Mouse (Mus musculus): Measurements from ENCODE around the gene Pold3. TPM values are rescaled to one million over a fixed set of nuclear protein-coding genes. Genes with fewer than 3 reads are reported as not detected.

The Pold3 gene
- polyA plus RNA-seq (2015; fragmentation: Nextera tagmentation; extraction: Ambion mirVana) = 51.6 and 55.7 TPM in 2 replicates

DNA sequence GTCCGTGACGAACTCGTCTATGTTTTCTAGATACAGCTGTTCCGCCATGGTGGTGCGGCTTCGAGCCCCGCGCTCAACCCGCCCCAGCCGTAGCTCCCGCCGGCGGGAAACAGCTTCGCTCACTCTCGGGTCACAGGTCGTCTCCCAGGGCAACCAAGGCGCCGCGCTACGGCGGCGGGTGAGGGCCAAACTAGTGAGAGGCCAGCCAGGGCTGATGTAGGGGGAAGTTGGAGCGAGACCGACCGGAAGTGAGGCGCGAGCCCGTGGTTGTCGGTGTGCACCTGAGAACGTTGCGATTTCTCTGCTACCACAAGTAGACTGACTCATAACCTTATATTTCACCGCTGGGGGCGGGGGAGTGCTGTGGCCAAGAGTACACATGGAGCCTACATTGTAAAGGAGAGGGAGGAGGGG, at the start of gene Pold3:
Gene Pold3, minus strand, starts transcription at position 190 of the 414 bp plus-strand sequence.
- no peaks in the 10 kb centered on the region for H3K9me3 ChIP-seq (replicated peaks; ENCODE audit: control insufficient read depth, low read length, poor library complexity, severe bottlenecking)
- peak within 1 kb of the TSS; percentile 90 for H3K9ac ChIP-seq (ENCODE audit: low read depth, low read length)
- H3K27ac ChIP-seq (ENCODE audit: low read length) = peak within 1 kb of the TSS; percentile 84
- WGBS = 1% methylated on average over 33 of the region's 33 CpGs
- 0 out of 2 replicates have a peak, but pooled peaks cover 9% of the 10 kb centered on the region for H3K36me3 ChIP-seq (ENCODE audit: control insufficient read depth, insufficient read depth, low read length)
- no peaks in the 10 kb centered on the region for H3K27me3 ChIP-seq (ENCODE audit: control insufficient read depth, insufficient read depth, low read depth, low read length)
- peaks cover 11% of the 10 kb centered on the region for H3K4me1 ChIP-seq (ENCODE audit: control insufficient read depth, insufficient read depth, low read length)
- peak; percentile 97 for ATAC-seq
- H3K4me3 ChIP-seq (ENCODE audit: low read depth, low read length) = peak within 1 kb of the TSS; percentile 98
- H3K4me2 ChIP-seq (ENCODE audit: low read length) = peak within 1 kb of the TSS; percentile 92

DNA sequence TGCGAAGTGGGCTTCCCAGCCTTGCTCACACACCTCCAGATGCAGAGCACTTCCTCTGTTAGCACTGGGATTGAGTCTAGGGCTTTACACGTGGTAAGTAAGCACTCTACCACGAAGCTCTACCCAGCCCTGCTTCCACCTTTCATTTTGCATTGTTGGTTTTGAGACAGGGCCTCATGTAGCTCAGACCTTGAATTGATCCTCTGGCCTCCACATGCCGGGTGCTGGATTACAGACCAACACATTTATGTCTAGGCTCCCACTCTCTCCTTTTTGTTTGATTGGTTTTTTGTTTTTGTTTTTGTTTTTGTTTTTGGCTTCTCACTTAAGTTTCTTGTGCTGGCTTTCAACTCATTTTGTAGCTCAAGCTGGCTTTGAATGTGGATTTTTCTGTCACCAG, 49.4 kb upstream of the Pold3 start:
- Histone ChIP-seq H3K9ac (ENCODE audit: low read depth, low read length) (no peak overlapping the region), H3K27me3 (ENCODE audit: control insufficient read depth, insufficient read depth, low read depth, low read length) (no peaks in the 10 kb centered on the region), H3K27ac (ENCODE audit: low read length) (no peak overlapping the region), H3K9me3 (replicated peaks; ENCODE audit: control insufficient read depth, low read length, poor library complexity, severe bottlenecking) (no peaks in the 10 kb centered on the region), H3K4me3 (ENCODE audit: low read depth, low read length) (no peak overlapping the region), H3K4me2 (ENCODE audit: low read length) (no peak overlapping the region), H3K4me1 (ENCODE audit: control insufficient read depth, insufficient read depth, low read length) (no peaks in the 10 kb centered on the region), H3K36me3 (ENCODE audit: control insufficient read depth, insufficient read depth, low read length) (no peaks in the 10 kb centered on the region)
- ATAC-seq = no peak
- 59% methylated on average over 4 of the region's 4 CpGs for WGBS

DNA sequence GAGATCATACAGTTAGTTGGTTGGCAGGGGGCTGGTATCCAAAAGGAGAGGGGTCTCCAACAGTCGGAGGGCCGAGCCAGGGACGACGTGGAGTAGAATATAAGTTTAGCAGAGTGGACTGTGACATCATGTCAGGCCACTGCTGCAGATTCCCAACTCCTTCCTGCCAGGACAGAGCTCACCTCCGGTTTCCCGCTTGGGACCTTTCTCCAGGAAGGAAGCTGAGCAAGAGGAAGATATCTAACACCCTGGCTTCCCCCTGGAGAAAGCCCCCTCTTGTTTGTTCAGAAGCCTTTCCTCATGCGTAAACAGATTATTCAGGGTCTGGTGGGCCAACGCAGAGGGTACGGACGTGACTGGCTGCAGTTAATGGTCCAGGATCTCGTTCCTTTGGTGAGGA, 47.3 kb upstream of the Pold3 start:
- Histone ChIP-seq H3K4me3 (ENCODE audit: low read depth, low read length) (no peak overlapping the region), H3K4me2 (ENCODE audit: low read length) (no peak overlapping the region), H3K27me3 (ENCODE audit: control insufficient read depth, insufficient read depth, low read depth, low read length) (no peaks in the 10 kb centered on the region), H3K36me3 (ENCODE audit: control insufficient read depth, insufficient read depth, low read length) (no peaks in the 10 kb centered on the region), H3K4me1 (ENCODE audit: control insufficient read depth, insufficient read depth, low read length) (no peaks in the 10 kb centered on the region), H3K9ac (ENCODE audit: low read depth, low read length) (no peak overlapping the region), H3K9me3 (replicated peaks; ENCODE audit: control insufficient read depth, low read length, poor library complexity, severe bottlenecking) (no peaks in the 10 kb centered on the region), H3K27ac (ENCODE audit: low read length) (no peak overlapping the region)
- ATAC-seq = no peak
- WGBS = 83% methylated on average over 11 of the region's 11 CpGs

DNA sequence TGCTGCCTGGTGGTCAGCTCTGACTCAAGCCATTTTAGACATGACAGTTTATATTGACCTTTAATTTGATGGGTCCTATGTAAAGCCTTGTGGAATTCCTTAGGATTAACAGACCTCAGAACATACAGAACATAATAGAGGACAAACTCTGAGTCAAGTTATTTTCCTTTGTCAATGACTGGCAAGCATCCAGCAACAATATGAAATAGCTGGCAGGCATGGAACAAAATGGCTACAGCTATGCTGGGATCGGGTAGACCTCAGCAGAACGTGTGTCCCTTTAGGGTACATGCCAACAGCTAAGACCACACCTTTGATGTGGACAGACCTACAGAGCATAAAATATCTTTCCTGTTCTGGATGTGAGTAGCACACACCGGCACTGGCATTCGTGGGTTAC, 42.1 kb upstream of the Pold3 start:
- H3K4me1 ChIP-seq (ENCODE audit: control insufficient read depth, insufficient read depth, low read length) = peaks cover 3% of the 10 kb centered on the region
- ATAC-seq = no peak
- H3K4me3 ChIP-seq (ENCODE audit: low read depth, low read length) = no peak overlapping the region
- H3K9me3 ChIP-seq (replicated peaks; ENCODE audit: control insufficient read depth, low read length, poor library complexity, severe bottlenecking) = no peaks in the 10 kb centered on the region
- no peak overlapping the region for H3K9ac ChIP-seq (ENCODE audit: low read depth, low read length)
- WGBS = 80% methylated on average over 4 of the region's 4 CpGs
- H3K27ac ChIP-seq (ENCODE audit: low read length) = no peak overlapping the region
- H3K36me3 ChIP-seq (ENCODE audit: control insufficient read depth, insufficient read depth, low read length) = no peaks in the 10 kb centered on the region
- H3K27me3 ChIP-seq (ENCODE audit: control insufficient read depth, insufficient read depth, low read depth, low read length) = no peaks in the 10 kb centered on the region
- no peak overlapping the region for H3K4me2 ChIP-seq (ENCODE audit: low read length)

DNA sequence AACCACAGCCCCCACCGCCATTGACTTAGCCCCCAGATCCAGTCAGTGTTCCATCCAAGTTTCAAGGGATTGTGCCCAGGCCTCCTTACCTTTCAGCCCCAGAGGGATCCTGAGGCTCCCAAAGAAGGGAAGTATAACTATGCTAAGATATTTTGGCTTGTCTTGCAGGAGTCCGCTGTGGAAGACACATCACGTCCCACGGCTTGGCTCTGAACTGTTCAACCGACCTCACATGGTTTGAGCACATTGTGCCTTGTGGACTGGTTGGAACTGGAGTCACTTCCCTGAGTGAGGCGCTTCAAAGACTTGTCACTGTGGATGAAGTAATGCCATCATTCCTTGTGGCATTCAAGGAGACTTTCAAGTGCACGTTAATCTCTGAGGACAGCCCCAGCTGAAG, 38.6 kb upstream of the Pold3 start:
- 59% methylated on average over 7 of the region's 7 CpGs for WGBS
- H3K9ac ChIP-seq (ENCODE audit: low read depth, low read length) = peak overlapping the region; percentile 95
- peak overlapping the region; percentile 85 for H3K4me3 ChIP-seq (ENCODE audit: low read depth, low read length)
- H3K27me3 ChIP-seq (ENCODE audit: control insufficient read depth, insufficient read depth, low read depth, low read length) = no peaks in the 10 kb centered on the region
- no peaks in the 10 kb centered on the region for H3K36me3 ChIP-seq (ENCODE audit: control insufficient read depth, insufficient read depth, low read length)
- H3K4me2 ChIP-seq (ENCODE audit: low read length) = peak overlapping the region; percentile 74
- H3K27ac ChIP-seq (ENCODE audit: low read length) = peak overlapping the region; percentile 88; the same call in 1 of the 2 replicates
- peaks cover 3% of the 10 kb centered on the region for H3K4me1 ChIP-seq (ENCODE audit: control insufficient read depth, insufficient read depth, low read length)
- peak; percentile 11; the same call in 1 of the 2 replicates for ATAC-seq
- no peaks in the 10 kb centered on the region for H3K9me3 ChIP-seq (replicated peaks; ENCODE audit: control insufficient read depth, low read length, poor library complexity, severe bottlenecking)

DNA sequence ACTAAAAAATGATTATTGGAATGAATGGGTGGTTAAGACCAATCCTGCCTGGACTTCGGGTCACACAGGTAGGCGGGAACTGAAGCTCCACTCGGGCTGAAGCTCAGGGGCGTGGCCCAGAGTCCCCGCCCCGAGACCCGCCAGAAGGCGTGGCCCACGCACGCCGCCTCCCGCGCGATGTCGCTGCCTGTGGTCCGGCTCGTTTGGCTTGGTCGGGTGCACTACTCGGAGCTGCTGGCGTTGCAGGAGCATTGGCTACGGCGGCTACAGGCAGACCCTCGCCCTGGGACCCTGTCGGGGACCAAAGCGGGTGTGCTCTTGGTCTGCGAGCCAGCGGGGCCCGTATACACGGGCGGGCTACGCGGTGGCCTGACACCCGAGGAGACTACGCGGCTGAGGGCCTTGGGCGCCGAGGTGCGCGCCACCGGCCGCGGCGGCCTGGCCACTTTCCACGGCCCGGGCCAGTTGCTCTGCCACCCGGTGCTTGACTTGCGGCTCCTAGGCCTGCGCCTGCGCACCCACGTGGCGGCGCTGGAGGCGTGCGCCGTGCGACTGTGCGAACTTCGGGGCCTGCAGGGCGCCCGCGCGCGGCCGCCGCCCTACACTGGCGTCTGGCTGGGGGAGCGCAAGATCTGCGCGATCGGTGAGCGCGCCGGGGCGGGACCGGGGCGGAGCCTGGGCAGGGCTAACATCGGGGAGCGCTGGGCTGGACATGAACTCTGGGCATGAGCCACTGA, 37.9 kb upstream of the Pold3 start, which contains the start of gene Lipt2:
Gene Lipt2, plus strand, starts transcription at position 173 of the 737 bp plus-strand sequence.
- H3K9ac ChIP-seq (ENCODE audit: low read depth, low read length) = peak within 1 kb of the TSS; percentile 95
- peaks cover 3% of the 10 kb centered on the region for H3K4me1 ChIP-seq (ENCODE audit: control insufficient read depth, insufficient read depth, low read length)
- peak within 1 kb of the TSS; percentile 74 for H3K4me2 ChIP-seq (ENCODE audit: low read length)
- no peaks in the 10 kb centered on the region for H3K9me3 ChIP-seq (replicated peaks; ENCODE audit: control insufficient read depth, low read length, poor library complexity, severe bottlenecking)
- H3K27ac ChIP-seq (ENCODE audit: low read length) = peak within 1 kb of the TSS; percentile 88
- WGBS = under 1% methylated on average over 73 of the region's 78 CpGs
- H3K4me3 ChIP-seq (ENCODE audit: low read depth, low read length) = peak within 1 kb of the TSS; percentile 85
- ATAC-seq = peak; percentile 98
- H3K27me3 ChIP-seq (ENCODE audit: control insufficient read depth, insufficient read depth, low read depth, low read length) = no peaks in the 10 kb centered on the region
- H3K36me3 ChIP-seq (ENCODE audit: control insufficient read depth, insufficient read depth, low read length) = no peaks in the 10 kb centered on the region

DNA sequence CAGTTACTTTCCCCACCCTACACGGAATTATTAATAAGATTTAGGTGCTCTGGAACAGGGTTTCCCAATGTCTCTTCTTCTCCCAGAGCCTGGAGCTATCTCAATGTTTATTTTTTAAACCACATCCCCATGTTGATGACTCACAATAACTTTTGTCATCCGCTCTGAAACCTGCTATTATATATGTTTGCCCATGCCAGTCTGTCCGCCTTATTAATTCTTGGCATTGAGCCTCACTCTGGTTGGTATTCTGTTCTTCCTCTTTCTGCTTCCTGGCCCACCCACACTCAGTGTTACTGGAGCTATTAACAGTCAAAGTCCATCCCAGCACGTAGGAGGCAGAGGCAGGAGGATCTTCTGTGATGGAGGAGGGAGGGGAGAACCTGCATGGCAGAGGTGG, 36.3 kb upstream of the Pold3 start:
- H3K27ac ChIP-seq (ENCODE audit: low read length) = no peak overlapping the region
- no peaks in the 10 kb centered on the region for H3K9me3 ChIP-seq (replicated peaks; ENCODE audit: control insufficient read depth, low read length, poor library complexity, severe bottlenecking)
- H3K4me3 ChIP-seq (ENCODE audit: low read depth, low read length) = no peak overlapping the region
- no peak overlapping the region for H3K9ac ChIP-seq (ENCODE audit: low read depth, low read length)
- H3K27me3 ChIP-seq (ENCODE audit: control insufficient read depth, insufficient read depth, low read depth, low read length) = no peaks in the 10 kb centered on the region
- no peak overlapping the region for H3K4me2 ChIP-seq (ENCODE audit: low read length)
- peaks cover 3% of the 10 kb centered on the region for H3K4me1 ChIP-seq (ENCODE audit: control insufficient read depth, insufficient read depth, low read length)
- no peak for ATAC-seq
- H3K36me3 ChIP-seq (ENCODE audit: control insufficient read depth, insufficient read depth, low read length) = no peaks in the 10 kb centered on the region
- WGBS = 73% methylated on average over 4 of the region's 4 CpGs

DNA sequence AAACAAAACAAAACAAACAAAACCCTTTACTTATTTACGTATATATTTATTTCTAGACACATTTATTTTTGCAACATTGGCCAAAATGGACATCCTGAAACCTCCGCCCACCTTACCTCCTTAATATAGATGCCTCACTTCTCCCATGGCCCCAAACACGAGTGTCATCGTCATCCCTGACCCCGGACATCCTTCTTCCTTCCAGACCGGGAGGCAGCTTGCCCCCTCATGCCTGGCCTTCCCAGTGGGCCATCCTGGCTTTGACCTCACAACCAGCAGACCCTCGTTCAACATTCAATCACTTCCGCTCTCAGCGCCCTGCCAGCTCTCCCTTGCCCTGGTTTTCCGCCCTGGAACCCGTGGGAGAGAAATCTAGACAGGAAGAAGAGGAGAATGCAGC, 29.3 kb upstream of the Pold3 start:
- no peak for ATAC-seq
- H3K27me3 ChIP-seq (ENCODE audit: control insufficient read depth, insufficient read depth, low read depth, low read length) = no peaks in the 10 kb centered on the region
- WGBS = 81% methylated on average over 11 of the region's 11 CpGs
- H3K9me3 ChIP-seq (replicated peaks; ENCODE audit: control insufficient read depth, low read length, poor library complexity, severe bottlenecking) = no peaks in the 10 kb centered on the region
- no peak overlapping the region for H3K27ac ChIP-seq (ENCODE audit: low read length)
- no peaks in the 10 kb centered on the region for H3K4me1 ChIP-seq (ENCODE audit: control insufficient read depth, insufficient read depth, low read length)
- no peaks in the 10 kb centered on the region for H3K36me3 ChIP-seq (ENCODE audit: control insufficient read depth, insufficient read depth, low read length)
- H3K4me2 ChIP-seq (ENCODE audit: low read length) = no peak overlapping the region
- no peak overlapping the region for H3K4me3 ChIP-seq (ENCODE audit: low read depth, low read length)
- H3K9ac ChIP-seq (ENCODE audit: low read depth, low read length) = no peak overlapping the region

DNA sequence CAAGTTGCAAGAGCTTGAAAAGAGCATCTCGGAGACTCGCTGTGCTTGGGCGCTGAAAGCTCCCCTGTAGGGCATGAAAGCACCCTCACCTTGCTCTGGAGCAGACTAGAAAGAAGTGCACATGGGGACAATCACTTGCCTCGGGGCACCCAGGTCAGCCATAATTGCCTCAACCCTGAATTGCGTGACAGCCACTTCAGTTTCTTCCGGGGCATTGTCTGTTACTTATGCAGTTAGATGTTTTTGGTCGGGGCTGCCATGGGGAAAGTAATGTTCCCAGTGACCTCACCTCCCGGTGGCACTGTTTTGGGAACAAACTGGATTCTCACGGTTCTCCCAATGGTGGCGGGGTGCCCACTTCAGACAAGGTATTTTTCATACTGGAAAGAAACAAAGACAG, 28.7 kb upstream of the Pold3 start:
- Histone ChIP-seq H3K4me2 (ENCODE audit: low read length) (no peak overlapping the region), H3K27ac (ENCODE audit: low read length) (no peak overlapping the region), H3K4me3 (ENCODE audit: low read depth, low read length) (no peak overlapping the region), H3K36me3 (ENCODE audit: control insufficient read depth, insufficient read depth, low read length) (no peaks in the 10 kb centered on the region), H3K4me1 (ENCODE audit: control insufficient read depth, insufficient read depth, low read length) (no peaks in the 10 kb centered on the region), H3K9ac (ENCODE audit: low read depth, low read length) (no peak overlapping the region), H3K9me3 (replicated peaks; ENCODE audit: control insufficient read depth, low read length, poor library complexity, severe bottlenecking) (no peaks in the 10 kb centered on the region), H3K27me3 (ENCODE audit: control insufficient read depth, insufficient read depth, low read depth, low read length) (no peaks in the 10 kb centered on the region)
- ATAC-seq = no peak
- 57% methylated on average over 10 of the region's 10 CpGs for WGBS

All from midbrain, embryonic 16.5 days (tissue).